Mouse (Mus musculus) testis, adult 2 months (tissue): Measurements from ENCODE around the gene Kmt2d.

Experiments used
- CTCF ChIP-seq: fragments of 200-500 bp; IDR thresholded peaks from 2 replicates; pipeline ENCODE4 v1.5.1; 2012; ENCODE audit warnings: low read depth, mild to moderate bottlenecking, inconsistent platforms, low read length, moderate library complexity; ENCODE audit not compliant: control insufficient read depth, insufficient read depth, insufficient replicate concordance
- POLR2A ChIP-seq: fragments of 200-500 bp; IDR thresholded peaks from 2 replicates; pipeline ENCODE4 v1.6.1; 2012; ENCODE audit warnings: low read depth, mild to moderate bottlenecking, inconsistent platforms, low read length, moderate library complexity; ENCODE audit not compliant: control insufficient read depth

DNA sequence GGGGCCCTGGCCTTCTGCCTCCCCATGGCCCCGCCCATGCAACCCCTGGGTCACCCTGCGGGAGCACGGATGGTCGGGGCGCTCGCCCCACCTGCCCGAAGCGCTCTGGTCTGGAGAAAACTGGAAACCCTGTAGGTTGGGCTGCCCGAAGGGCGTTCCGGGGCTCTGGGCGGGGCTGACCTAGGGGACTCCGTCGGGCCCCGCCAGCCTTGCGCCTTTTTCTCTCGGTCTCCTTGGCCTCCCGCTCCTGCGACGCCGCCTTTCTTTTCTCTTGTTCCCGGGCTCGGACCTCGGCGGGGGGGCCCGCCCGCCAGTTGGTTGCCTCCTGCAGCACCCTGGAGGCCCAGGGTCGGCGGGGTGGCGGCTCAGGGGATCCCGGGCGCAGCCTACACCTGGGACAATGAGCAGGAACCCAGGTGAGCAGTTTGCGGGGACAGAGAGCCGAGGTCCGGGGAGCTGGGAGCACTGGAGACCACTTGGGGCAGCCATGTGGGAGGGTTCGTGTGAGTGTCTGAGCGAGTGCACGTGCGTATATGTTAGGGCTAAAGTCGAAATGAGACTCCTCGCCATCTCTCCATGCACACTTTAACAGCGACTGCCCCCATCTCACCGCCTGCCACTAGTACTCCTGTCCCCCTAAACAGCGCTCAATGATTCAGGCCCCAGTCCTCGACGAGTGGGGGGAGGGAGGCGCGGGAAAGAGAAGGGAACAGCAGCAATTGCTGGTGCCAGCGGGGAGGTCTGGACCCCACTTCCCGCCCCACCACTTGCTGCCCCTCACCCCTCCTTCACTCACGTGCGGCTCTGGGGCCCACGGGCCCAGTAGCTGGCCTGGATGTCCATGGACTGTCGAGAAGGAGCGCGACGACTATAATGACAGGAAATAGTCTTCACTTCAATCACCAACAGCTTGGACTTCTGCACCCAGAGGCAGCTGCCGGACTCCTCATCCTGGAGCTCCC lies 63.9 kb downstream of the Kmt2d start:
- TF ChIP-seq CTCF (no peak), POLR2A (no peak)
